Mouse (Mus musculus) retina, adult 2 months (tissue): ENCODE measurements around the gene Xlr4b.
"Not testable (repeated sequence)": the region's sequence is repeated elsewhere in the genome, so short reads cannot be mapped to it uniquely, and the experiment has no call there.

ENCODE experiments used
- DNase-seq: peaks from one replicate; pipeline ENCODE4 v3.0.0-alpha.2; 2012; ENCODE audit warnings: low read depth, low spot score

Xlr4b gene

DNA sequence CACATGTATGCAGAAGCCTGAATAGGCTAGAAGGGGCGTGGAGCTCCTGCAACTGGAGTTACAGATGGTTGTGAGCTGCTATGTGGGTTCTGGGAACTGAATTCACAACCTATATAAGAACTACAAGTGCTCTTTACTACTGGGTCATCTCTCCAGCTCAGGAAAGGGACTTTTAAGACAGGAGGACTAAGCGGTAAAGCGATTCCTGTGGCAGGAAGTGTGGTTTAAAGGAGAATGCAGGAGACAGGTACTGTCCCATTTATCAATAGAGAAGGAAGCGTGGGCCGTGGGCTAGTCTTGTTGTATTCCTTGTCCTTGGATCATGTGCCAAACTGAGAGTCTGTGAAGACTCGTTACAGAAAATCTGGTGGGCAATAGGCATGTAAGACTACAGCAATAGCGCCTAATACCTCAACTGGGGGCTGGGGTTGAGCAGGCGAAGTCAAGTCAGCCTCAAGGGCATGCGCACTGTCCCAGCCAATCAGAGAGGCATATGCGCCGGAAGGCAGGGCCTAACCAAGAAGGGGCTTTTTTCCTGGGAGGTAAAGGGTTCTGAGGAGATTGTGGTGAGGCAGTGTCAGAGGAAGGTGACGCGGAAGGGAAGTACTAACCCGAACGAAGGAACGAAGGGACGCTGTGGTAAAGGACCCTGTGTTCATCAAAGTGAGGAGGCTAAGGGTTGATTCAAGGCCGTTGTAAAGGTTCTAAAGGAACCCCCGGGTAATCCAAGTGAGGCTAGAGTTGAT, at the start of gene Xlr4b:
TSS of gene Xlr4b (plus strand) at position 515 of the 746 bp plus-strand sequence.
- not testable (repeated sequence) for DNase-seq

GRCm38 (mm10) chrX:73176889-73177288, 37.2 kb upstream of the Xlr4b start, which contains the start of gene Spin2d:
Spin2d (minus strand) TSS chrX:73176989.
- not testable (repeated sequence) for DNase-seq

GRCm38 (mm10) chrX:73191934-73192333, 22.2 kb upstream of the Xlr4b start, which contains the start of gene Xlr3b:
Xlr3b (plus strand) TSS chrX:73192207.
- not testable (repeated sequence) for DNase-seq

DNA sequence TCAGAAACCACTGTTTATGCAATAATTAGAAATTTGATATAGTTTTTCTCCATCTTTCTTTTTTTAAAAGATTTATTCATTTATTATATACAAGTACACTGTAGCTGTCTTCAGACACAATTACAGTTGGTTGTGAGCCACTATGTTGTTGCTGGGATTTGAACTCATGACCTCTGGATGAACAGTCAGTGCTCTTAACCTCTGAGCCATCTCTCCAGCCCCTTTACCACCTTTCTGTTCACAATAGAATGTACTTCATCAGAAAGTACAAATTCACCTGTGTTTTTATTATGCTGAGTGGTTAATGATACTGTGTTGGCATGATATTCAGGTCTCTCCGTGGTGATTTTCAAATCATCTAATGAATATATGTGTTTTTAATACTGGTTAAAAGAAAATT, 11.2 kb downstream of the Xlr4b start:
- no peak for DNase-seq

DNA sequence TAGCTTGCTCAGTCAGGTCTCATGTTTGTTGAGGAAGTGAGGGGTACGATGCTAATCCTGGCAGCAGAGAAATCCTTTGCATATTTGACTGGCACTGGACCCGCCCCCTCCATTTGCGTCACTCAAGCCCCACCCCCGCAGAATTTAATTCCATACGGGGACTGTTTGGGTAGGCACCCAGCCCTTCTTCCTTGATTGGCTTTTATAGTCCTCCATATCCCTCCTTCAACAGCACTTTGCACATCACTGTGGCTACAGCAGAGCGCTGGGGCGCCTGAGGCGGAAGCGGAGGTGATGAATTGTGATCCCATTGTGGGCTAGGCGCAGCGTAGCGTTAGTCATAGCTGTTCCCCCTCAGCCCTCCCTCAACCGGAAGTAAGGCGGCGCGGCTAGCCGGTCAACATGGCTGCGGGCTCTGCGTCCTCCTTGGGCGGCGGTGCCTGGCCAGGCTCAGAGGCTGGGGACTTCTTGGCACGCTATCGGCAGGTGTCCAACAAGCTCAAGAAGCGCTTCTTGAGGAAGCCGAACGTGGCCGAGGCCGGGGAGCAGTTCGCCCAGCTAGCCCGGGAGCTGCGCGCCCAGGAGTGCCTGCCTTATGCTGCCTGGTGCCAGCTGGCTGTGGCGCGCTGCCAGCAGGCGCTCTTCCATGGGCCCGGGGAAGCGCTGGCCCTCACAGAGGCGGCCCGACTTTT, 13.9 kb downstream of the Xlr4b start, which contains the start of gene F8a:
TSS of gene F8a (plus strand) at position 378 of the 692 bp plus-strand sequence.
- DNase-seq: peak; percentile 71

DNA sequence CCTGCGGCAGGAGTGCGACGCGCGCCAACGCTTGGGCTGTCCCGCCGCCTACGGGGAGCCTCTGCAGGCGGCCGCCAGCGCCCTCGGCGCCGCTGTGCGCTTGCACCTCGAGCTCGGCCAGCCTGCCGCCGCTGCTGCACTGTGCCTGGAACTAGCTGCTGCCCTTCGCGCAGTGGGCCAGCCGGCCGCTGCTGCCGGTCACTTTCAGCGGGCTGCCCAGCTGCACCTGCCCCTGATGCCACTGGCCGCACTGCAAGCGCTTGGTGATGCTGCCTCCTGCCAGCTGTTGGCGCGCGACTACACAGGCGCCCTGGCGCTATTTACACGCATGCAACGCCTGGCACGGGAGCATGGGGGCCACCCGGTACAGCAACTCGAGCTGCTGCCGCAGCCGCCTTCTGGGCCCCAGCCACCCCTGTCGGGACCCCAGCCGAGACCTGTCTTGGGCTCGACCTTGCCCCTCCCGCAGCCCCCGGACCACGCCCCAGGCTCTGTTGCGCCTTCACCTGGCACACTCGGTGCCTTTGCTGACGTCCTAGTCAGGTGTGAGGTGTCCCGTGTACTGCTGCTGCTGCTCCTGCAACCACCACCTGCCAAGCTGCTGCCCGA, 14.6 kb downstream of the Xlr4b start:
- DNase-seq: peak; percentile 38

GRCm38 (mm10) chrX:73229288-73229687, 15.2 kb downstream of the Xlr4b start:
- DNase-seq: no peak

DNA sequence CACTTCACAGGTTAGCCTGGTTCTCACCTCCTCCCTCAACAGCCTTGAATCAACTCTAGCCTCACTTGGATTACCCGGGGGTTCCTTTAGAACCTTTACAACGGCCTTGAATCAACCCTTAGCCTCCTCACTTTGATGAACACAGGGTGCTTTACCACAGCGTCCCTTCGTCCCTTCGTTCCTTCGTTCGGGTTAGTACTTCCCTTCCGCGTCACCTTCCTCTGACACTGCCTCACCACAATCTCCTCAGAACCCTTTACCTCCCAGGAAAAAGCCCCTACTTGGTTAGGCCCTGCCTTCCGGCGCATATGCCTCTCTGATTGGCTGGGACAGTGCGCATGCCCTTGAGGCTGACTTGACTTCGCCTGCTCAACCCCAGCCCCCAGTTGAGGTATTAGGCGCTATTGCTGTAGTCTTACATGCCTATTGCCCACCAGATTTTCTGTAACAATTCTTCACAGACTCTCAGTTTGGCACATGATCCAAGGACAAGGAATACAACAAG, 28.7 kb downstream of the Xlr4b start, which contains the start of gene Xlr4c:
TSS of gene Xlr4c (minus strand) at position 310 of the 505 bp plus-strand sequence.
- DNase-seq: not testable (repeated sequence)

DNA sequence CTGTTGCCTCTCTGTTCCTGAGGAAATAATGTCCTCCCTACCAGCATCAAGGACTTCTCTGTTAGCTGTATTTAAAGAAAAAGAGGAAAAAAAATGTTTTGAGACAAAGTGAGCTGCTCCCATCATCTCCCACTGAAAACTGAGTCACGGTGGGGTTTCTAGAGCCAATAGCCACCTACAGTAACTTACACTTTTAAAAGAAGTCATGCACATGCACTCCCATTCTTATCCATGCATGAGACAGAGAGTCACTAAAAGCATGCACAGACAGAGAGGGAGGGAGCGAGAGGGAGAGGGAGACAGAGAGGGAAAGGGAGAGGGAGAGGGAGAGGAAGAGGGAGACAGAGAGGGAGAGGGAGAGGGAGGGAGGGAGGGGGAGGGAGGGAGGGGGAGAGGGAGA, 48.3 kb downstream of the Xlr4b start:
- DNase-seq: not testable (repeated sequence)

GRCm38 (mm10) chrX:73265270-73265669, 51.1 kb downstream of the Xlr4b start, which contains the start of gene Xlr3c:
Xlr3c (minus strand) TSS chrX:73265390.
- DNase-seq: not testable (repeated sequence)
